In genomic region chr7:131966916-131967494, GRCm38 (mm10) we compare ENCODE assay signal across 8 mouse cellular contexts. TPM values are rescaled to one million over a fixed set of nuclear protein-coding genes. Genes with fewer than 3 reads are reported as not detected.
DNase-seq lines count a peak whose midpoint lies in the region; ATAC-seq and TF ChIP-seq lines count a peak whose summit lies in the region.

No protein-coding gene starts in this region.

- no peaks in the 10 kb centered on the region for H3K36me3 ChIP-seq in intestine, embryonic 15.5 days
- H3K36me3 ChIP-seq in intestine, postnatal 0 days (ENCODE audit: control insufficient read depth, insufficient read depth): no peaks in the 10 kb centered on the region
- no peaks in the 10 kb centered on the region for H3K36me3 ChIP-seq in embryonic facial prominence, embryonic 10.5 days (replicated peaks)
- no peaks in the 10 kb centered on the region for H3K36me3 ChIP-seq in neural tube, embryonic 11.5 days (ENCODE audit: control insufficient read depth, insufficient read depth, low read length)

- H3K9me3 ChIP-seq in intestine, embryonic 15.5 days: no peaks in the 10 kb centered on the region
- H3K9me3 ChIP-seq in intestine, postnatal 0 days (ENCODE audit: control insufficient read depth): no peaks in the 10 kb centered on the region
- H3K9me3 ChIP-seq in embryonic facial prominence, embryonic 10.5 days: no peaks in the 10 kb centered on the region
- H3K9me3 ChIP-seq in neural tube, embryonic 11.5 days (ENCODE audit: control insufficient read depth, low read length): no peaks in the 10 kb centered on the region

- peak; percentile 64 for DNase-seq in embryonic facial prominence, embryonic 10.5 days (ENCODE audit: low spot score)
- peak; percentile 29 for DNase-seq in layer of hippocampus, adult 9-11 months
- DNase-seq in neural tube, embryonic 11.5 days (ENCODE audit: low spot score): peak; percentile 41
- no peak for DNase-seq in thymus, adult 18-20 months
- no peak for DNase-seq in heart, postnatal 14 days
- DNase-seq in kidney, adult 9 months: no peak

- H3K27me3 ChIP-seq in intestine, embryonic 15.5 days (replicated peaks): peaks cover 42% of the 10 kb centered on the region
- H3K27me3 ChIP-seq in intestine, postnatal 0 days (replicated peaks; ENCODE audit: control insufficient read depth, insufficient read depth, low read length): peaks cover 27% of the 10 kb centered on the region
- H3K27me3 ChIP-seq in embryonic facial prominence, embryonic 10.5 days (replicated peaks; ENCODE audit: low read depth, poor library complexity, severe bottlenecking): peaks cover 62% of the 10 kb centered on the region
- peaks cover 39% of the 10 kb centered on the region for H3K27me3 ChIP-seq in neural tube, embryonic 11.5 days (ENCODE audit: control insufficient read depth, insufficient read depth, low read length)

- H3K9ac ChIP-seq in intestine, embryonic 15.5 days: no peak overlapping the region
- no peak overlapping the region for H3K9ac ChIP-seq in intestine, postnatal 0 days (ENCODE audit: low read depth, low read length)
- peak overlapping the region; percentile 28; the same call in 1 of the 2 replicates for H3K9ac ChIP-seq in neural tube, embryonic 11.5 days (ENCODE audit: low read length)

- no peak overlapping the region for H3K27ac ChIP-seq in intestine, embryonic 15.5 days
- no peak overlapping the region for H3K27ac ChIP-seq in intestine, postnatal 0 days (ENCODE audit: low read depth, low read length)
- H3K27ac ChIP-seq in embryonic facial prominence, embryonic 10.5 days (replicated peaks): no peak overlapping the region
- no peak overlapping the region for H3K27ac ChIP-seq in neural tube, embryonic 11.5 days (ENCODE audit: low read depth, low read length)

- intact Hi-C loops in heart, postnatal 14 days (cut with DNase I): no loop called here

- peak overlapping the region; percentile 34 for H3K4me2 ChIP-seq in intestine, embryonic 15.5 days (replicated peaks)
- no peak overlapping the region for H3K4me2 ChIP-seq in intestine, postnatal 0 days (replicated peaks; ENCODE audit: low read depth)
- peak overlapping the region; percentile 60 for H3K4me2 ChIP-seq in neural tube, embryonic 11.5 days (ENCODE audit: low read depth)

- 0 out of 2 replicates have a peak, but pooled peaks cover 2% of the 10 kb centered on the region for H3K4me1 ChIP-seq in intestine, embryonic 15.5 days (replicated peaks)
- H3K4me1 ChIP-seq in intestine, postnatal 0 days (replicated peaks; ENCODE audit: control insufficient read depth, insufficient read depth, low read length): no peaks in the 10 kb centered on the region
- H3K4me1 ChIP-seq in embryonic facial prominence, embryonic 10.5 days: peaks cover 13% of the 10 kb centered on the region
- H3K4me1 ChIP-seq in neural tube, embryonic 11.5 days (ENCODE audit: control insufficient read depth, insufficient read depth, low read length): 0 out of 2 replicates have a peak, but pooled peaks cover 3% of the 10 kb centered on the region

- no peak for TF ChIP-seq CTCF in intestine, postnatal 0 days (IDR thresholded peaks at IDR 0.05; ENCODE audit: low read depth)

- 0 out of 2 replicates have a peak overlapping the region, but pooled peaks have one; percentile 4 for H3K4me3 ChIP-seq in intestine, embryonic 15.5 days (replicated peaks)
- H3K4me3 ChIP-seq in intestine, postnatal 0 days (ENCODE audit: low read depth, low read length): no peak overlapping the region
- peak overlapping the region; percentile 48 for H3K4me3 ChIP-seq in embryonic facial prominence, embryonic 10.5 days
- peak overlapping the region; percentile 30 for H3K4me3 ChIP-seq in neural tube, embryonic 11.5 days (ENCODE audit: low read depth, low read length)

- no peak for ATAC-seq in intestine, embryonic 15.5 days
- no peak for ATAC-seq in intestine, postnatal 0 days
- ATAC-seq in neural tube, embryonic 11.5 days (ENCODE audit: insufficient read depth, low FRiP score, low TSS enrichment): no peak

- WGBS in intestine, embryonic 15.5 days: 6% methylated on average over 57 of the region's 57 CpGs
- WGBS in intestine, postnatal 0 days: 5% methylated on average over 52 of the region's 57 CpGs
- WGBS in embryonic facial prominence, embryonic 10.5 days: 8% methylated on average over 57 of the region's 57 CpGs
- WGBS in neural tube, embryonic 11.5 days: 6% methylated on average over 52 of the region's 57 CpGs

RNA-seq across cellular contexts. Expression of gene Gpr26, which starts 0.7 kb away (rescaled TPM):
- polyA plus RNA-seq in intestine, embryonic 15.5 days (2015; fragmentation: Nextera tagmentation; extraction: Ambion mirVana): 0.01 TPM in 1 of 2 replicates, not detected in the other
- polyA plus RNA-seq in intestine, postnatal 0 days (2015; fragmentation: Nextera tagmentation; extraction: Ambion mirVana): not detected in 2 replicates
- polyA plus RNA-seq in embryonic facial prominence, embryonic 10.5 days (2016; fragmentation: Nextera tagmentation; extraction: Ambion mirVana): not detected in 2 replicates
- polyA plus RNA-seq in neural tube, embryonic 11.5 days (2014; fragmentation: Nextera tagmentation; extraction: Ambion mirVana): 0.16 and 0.25 TPM in 2 replicates
- not detected for total RNA-seq in heart, postnatal 14 days (2021)

Comparison
In these comparisons a context has a peak if more than half of its experiments do, and no peak if none do; other contexts are left out.
1. DNase-seq: peak in embryonic facial prominence, embryonic 10.5 days (single experiment), layer of hippocampus, adult 9-11 months (single experiment) and neural tube, embryonic 11.5 days (single experiment); none in thymus, adult 18-20 months (0 of 2), heart, postnatal 14 days (0 of 2) and kidney, adult 9 months (single experiment).